Mouse (Mus musculus) urinary bladder, postnatal 25 days (tissue): ENCODE results near the gene Ezh2.
"Not testable (repeated sequence)": the region's sequence is repeated elsewhere in the genome, so short reads cannot be mapped to it uniquely, and the experiment has no call there.

Experiments used
- DNase-seq: peaks from one replicate; pipeline ENCODE4 v3.0.0; 2022; ENCODE audit warnings: low spot score

Gene Ezh2

GRCm38 (mm10) chr6:47594926-47595623 lies at the start of gene Ezh2:
Gene Ezh2, minus strand, starts transcription at chr6:47595341.
- peak; percentile 96 for DNase-seq

GRCm38 (mm10) chr6:47636527-47637076 lies 41.5 kb upstream of the Ezh2 start:
- DNase-seq, result no peak

- no peak for DNase-seq
Observed at GRCm38 (mm10) chr6:47635995-47636526, 40.9 kb upstream of the Ezh2 start.

GRCm38 (mm10) chr6:47635207-47635994 lies 40.3 kb upstream of the Ezh2 start:
- DNase-seq, result no peak

GRCm38 (mm10) chr6:47633467-47633866 lies 38.3 kb upstream of the Ezh2 start:
- no peak for DNase-seq

GRCm38 (mm10) chr6:47630061-47630460 lies 34.9 kb upstream of the Ezh2 start:
- DNase-seq, result not testable (repeated sequence)

GRCm38 (mm10) chr6:47627978-47628377 lies 32.8 kb upstream of the Ezh2 start:
- no peak for DNase-seq

- not testable (repeated sequence) for DNase-seq
Observed at GRCm38 (mm10) chr6:47626976-47627375, 31.8 kb upstream of the Ezh2 start.

- DNase-seq, result no peak
Observed at GRCm38 (mm10) chr6:47621039-47621438, 25.9 kb upstream of the Ezh2 start.

- not testable (repeated sequence) for DNase-seq
Observed at GRCm38 (mm10) chr6:47608306-47608705, 13.2 kb upstream of the Ezh2 start.

- no peak for DNase-seq
Observed at GRCm38 (mm10) chr6:47601931-47602330, 6.8 kb upstream of the Ezh2 start.

- DNase-seq, result peak; percentile 10
Observed at GRCm38 (mm10) chr6:47595696-47596095, 555 bp upstream of the Ezh2 start.

GRCm38 (mm10) chr6:47594141-47594835 lies 853 bp downstream of the Ezh2 start:
- DNase-seq, result peak; percentile 65

- DNase-seq, result no peak
Observed at GRCm38 (mm10) chr6:47593590-47593989, 1.6 kb downstream of the Ezh2 start.

- not testable (repeated sequence) for DNase-seq
Observed at GRCm38 (mm10) chr6:47587332-47587731, 7.8 kb downstream of the Ezh2 start.

- no peak for DNase-seq
Observed at GRCm38 (mm10) chr6:47572887-47573286, 22.3 kb downstream of the Ezh2 start.

- no peak for DNase-seq
Observed at GRCm38 (mm10) chr6:47565326-47566035, 29.7 kb downstream of the Ezh2 start.

- DNase-seq, result no peak
Observed at GRCm38 (mm10) chr6:47561426-47561825, 33.7 kb downstream of the Ezh2 start.

- no peak for DNase-seq
Observed at GRCm38 (mm10) chr6:47560846-47561245, 34.3 kb downstream of the Ezh2 start.

GRCm38 (mm10) chr6:47560407-47560806 lies 34.7 kb downstream of the Ezh2 start:
- no peak for DNase-seq

GRCm38 (mm10) chr6:47559287-47559686 lies 35.9 kb downstream of the Ezh2 start:
- DNase-seq, result no peak
